Comparison of ENCODE assay signal across 8 mouse cellular contexts in genomic region chr19:12012615-12013014, GRCm38 (mm10). TPM values are rescaled to one million over a fixed set of nuclear protein-coding genes. Genes with fewer than 3 reads are reported as not detected.
DNase-seq lines count a peak whose midpoint lies in the region; ATAC-seq and TF ChIP-seq lines count a peak whose summit lies in the region.

No protein-coding gene starts in this region.

- H3K27me3 ChIP-seq in neural tube, embryonic 11.5 days (ENCODE audit: control insufficient read depth, insufficient read depth, low read length), result no peaks in the 10 kb centered on the region
- no peaks in the 10 kb centered on the region for H3K27me3 ChIP-seq in liver, embryonic 12.5 days (replicated peaks)
- no peaks in the 10 kb centered on the region for H3K27me3 ChIP-seq in stomach, postnatal 0 days (ENCODE audit: control insufficient read depth, insufficient read depth, low read length)

- TF ChIP-seq EP300 in stomach, postnatal 0 days (optimal IDR thresholded peaks at IDR 0.05), result no peak

- WGBS in neural tube, embryonic 11.5 days, result 2% methylated on average over 10 of the region's 10 CpGs
- 1% methylated on average over 10 of the region's 10 CpGs for WGBS in liver, embryonic 12.5 days (ENCODE audit: insufficient replicate concordance)
- WGBS in stomach, postnatal 0 days, result under 1% methylated on average over 10 of the region's 10 CpGs

- DNase-seq in embryo, embryonic 10 days (ENCODE audit: low spot score), result peak; percentile 9
- DNase-seq in embryo, embryonic 10.5 days (ENCODE audit: low spot score), result no peak
- DNase-seq in neural tube, embryonic 11.5 days (ENCODE audit: low spot score), result no peak
- DNase-seq in neural tube, embryonic 10.5 days (ENCODE audit: extremely low spot score, low spot score), result no peak
- DNase-seq in stomach, postnatal 0 days (ENCODE audit: low spot score), result no peak
- no peak for DNase-seq in testis, postnatal 14 days (ENCODE audit: low spot score)

- TF ChIP-seq CTCF in stomach, postnatal 0 days (IDR thresholded peaks at IDR 0.05; ENCODE audit: low read depth), result no peak

- peak overlapping the region; percentile 58 for H3K4me3 ChIP-seq in neural tube, embryonic 11.5 days (ENCODE audit: low read depth, low read length)
- peak overlapping the region; percentile 67 for H3K4me3 ChIP-seq in liver, embryonic 12.5 days
- peak overlapping the region; percentile 53 for H3K4me3 ChIP-seq in stomach, postnatal 0 days (ENCODE audit: low read depth, low read length)

- ATAC-seq in neural tube, embryonic 11.5 days (ENCODE audit: insufficient read depth, low FRiP score, low TSS enrichment), result no peak
- no peak for ATAC-seq in liver, embryonic 12.5 days
- no peak for ATAC-seq in stomach, postnatal 0 days (ENCODE audit: low FRiP score, low TSS enrichment)
- no peak for ATAC-seq in activated CD4-positive, CD25-positive, alpha-beta regulatory T cell, adult 4 months

- H3K36me3 ChIP-seq in neural tube, embryonic 11.5 days (ENCODE audit: control insufficient read depth, insufficient read depth, low read length), result no peaks in the 10 kb centered on the region
- H3K36me3 ChIP-seq in liver, embryonic 12.5 days, result no peaks in the 10 kb centered on the region
- H3K36me3 ChIP-seq in stomach, postnatal 0 days (ENCODE audit: control insufficient read depth, insufficient read depth, low read length), result no peaks in the 10 kb centered on the region

- no peaks in the 10 kb centered on the region for H3K9me3 ChIP-seq in neural tube, embryonic 11.5 days (ENCODE audit: control insufficient read depth, low read length)
- H3K9me3 ChIP-seq in liver, embryonic 12.5 days (replicated peaks), result no peaks in the 10 kb centered on the region
- no peaks in the 10 kb centered on the region for H3K9me3 ChIP-seq in stomach, postnatal 0 days (ENCODE audit: control insufficient read depth, low read length)

- peak overlapping the region; percentile 48; the same call in 1 of the 2 replicates for H3K9ac ChIP-seq in neural tube, embryonic 11.5 days (ENCODE audit: low read length)
- H3K9ac ChIP-seq in liver, embryonic 12.5 days, result peak overlapping the region; percentile 57
- H3K9ac ChIP-seq in stomach, postnatal 0 days (ENCODE audit: low read length), result peak overlapping the region; percentile 51; the same call in 1 of the 2 replicates

- no peak overlapping the region for H3K27ac ChIP-seq in neural tube, embryonic 11.5 days (ENCODE audit: low read depth, low read length)
- H3K27ac ChIP-seq in liver, embryonic 12.5 days, result no peak overlapping the region
- peak overlapping the region; percentile 49 for H3K27ac ChIP-seq in stomach, postnatal 0 days (replicated peaks)

- H3K4me1 ChIP-seq in neural tube, embryonic 11.5 days (ENCODE audit: control insufficient read depth, insufficient read depth, low read length), result no peaks in the 10 kb centered on the region
- peaks cover 25% of the 10 kb centered on the region for H3K4me1 ChIP-seq in liver, embryonic 12.5 days
- H3K4me1 ChIP-seq in stomach, postnatal 0 days (replicated peaks; ENCODE audit: control insufficient read depth, insufficient read depth), result no peaks in the 10 kb centered on the region

- H3K4me2 ChIP-seq in neural tube, embryonic 11.5 days (ENCODE audit: low read depth), result peak overlapping the region; percentile 47
- H3K4me2 ChIP-seq in liver, embryonic 12.5 days, result peak overlapping the region; percentile 91
- peak overlapping the region; percentile 77 for H3K4me2 ChIP-seq in stomach, postnatal 0 days (replicated peaks; ENCODE audit: low read depth)

RNA-seq across cellular contexts. Expression of gene Olfr1423, which starts 28.5 kb away (rescaled TPM):
- not detected in 2 replicates for polyA plus RNA-seq in neural tube, embryonic 11.5 days (2014; fragmentation: Nextera tagmentation; extraction: Ambion mirVana)
- polyA plus RNA-seq in liver, embryonic 12.5 days (2016; fragmentation: Nextera tagmentation; extraction: Ambion mirVana), result 0.02 TPM in 1 of 2 replicates, not detected in the other
- not detected in 2 replicates for polyA plus RNA-seq in stomach, postnatal 0 days (2015; fragmentation: Nextera tagmentation; extraction: Ambion mirVana)
- polyA plus RNA-seq in activated CD4-positive, CD25-positive, alpha-beta regulatory T cell, adult 4 months (2017; shearing (Covaris generic)), result under 1 TPM in 1 of 2 experiments, not detected in 1; 0.05 TPM

RNA-seq across cellular contexts. Expression of gene Osbp, which starts 46.9 kb away (rescaled TPM):
- polyA plus RNA-seq in neural tube, embryonic 11.5 days (2014; fragmentation: Nextera tagmentation; extraction: Ambion mirVana), result 6.6 and 6.7 TPM in 2 replicates
- 2.8 and 3.0 TPM in 2 replicates for polyA plus RNA-seq in liver, embryonic 12.5 days (2016; fragmentation: Nextera tagmentation; extraction: Ambion mirVana)
- polyA plus RNA-seq in stomach, postnatal 0 days (2015; fragmentation: Nextera tagmentation; extraction: Ambion mirVana), result 4.3 and 4.5 TPM in 2 replicates
- polyA plus RNA-seq in activated CD4-positive, CD25-positive, alpha-beta regulatory T cell, adult 4 months (2017; shearing (Covaris generic)), result 1 to 10 TPM; 6.7 to 7.3 TPM

RNA-seq across cellular contexts. Expression of gene Olfr1424, which starts 49.9 kb away (rescaled TPM):
- not detected in 2 replicates for polyA plus RNA-seq in neural tube, embryonic 11.5 days (2014; fragmentation: Nextera tagmentation; extraction: Ambion mirVana)
- polyA plus RNA-seq in liver, embryonic 12.5 days (2016; fragmentation: Nextera tagmentation; extraction: Ambion mirVana), result not detected in 2 replicates
- polyA plus RNA-seq in stomach, postnatal 0 days (2015; fragmentation: Nextera tagmentation; extraction: Ambion mirVana), result not detected in 2 replicates
- not detected for polyA plus RNA-seq in activated CD4-positive, CD25-positive, alpha-beta regulatory T cell, adult 4 months (2017; shearing (Covaris generic))
